Mouse (Mus musculus) bone marrow macrophage, adult 2 months (primary cell): ENCODE data around the gene Vmn1r21. TPM values are rescaled to one million over a fixed set of nuclear protein-coding genes. Genes with fewer than 3 reads are reported as not detected.

Experiments
- H3K27ac ChIP-seq: 2 replicates; pipeline ENCODE4 v1.5.1; 2012; ENCODE audit warnings: low read depth, low read length; ENCODE audit not compliant: insufficient read depth
- H3K4me1 ChIP-seq: 2 replicates; pipeline ENCODE4 v1.6.1; 2012; ENCODE audit warnings: low read length; ENCODE audit not compliant: control insufficient read depth, insufficient read depth
- H3K4me3 ChIP-seq: 2 replicates; pipeline ENCODE4 v1.5.1; 2012; ENCODE audit warnings: mild to moderate bottlenecking, low read length, moderate library complexity; ENCODE audit not compliant: insufficient read depth
- CTCF ChIP-seq: IDR thresholded peaks from 2 replicates; pipeline ENCODE4 v1.5.1; 2012; ENCODE audit warnings: low read depth, mild to moderate bottlenecking, low read length, moderate library complexity
- POLR2A ChIP-seq: IDR thresholded peaks from 2 replicates; pipeline ENCODE4 v1.6.1; 2012; ENCODE audit warnings: mild to moderate bottlenecking, low read depth, low read length, borderline replicate concordance
- polyA plus RNA-seq: library from polyadenylated mRNA; stranded (reverse); fragments of >200 nt; gene quantifications from 2 replicates; pipeline ENCODE4 v1.2.4, GENCODE M21; 2012; ENCODE audit not compliant: missing spikeins, insufficient read depth, insufficient read length

Vmn1r21 gene
- polyA plus RNA-seq, 1 experiment = not detected

DNA sequence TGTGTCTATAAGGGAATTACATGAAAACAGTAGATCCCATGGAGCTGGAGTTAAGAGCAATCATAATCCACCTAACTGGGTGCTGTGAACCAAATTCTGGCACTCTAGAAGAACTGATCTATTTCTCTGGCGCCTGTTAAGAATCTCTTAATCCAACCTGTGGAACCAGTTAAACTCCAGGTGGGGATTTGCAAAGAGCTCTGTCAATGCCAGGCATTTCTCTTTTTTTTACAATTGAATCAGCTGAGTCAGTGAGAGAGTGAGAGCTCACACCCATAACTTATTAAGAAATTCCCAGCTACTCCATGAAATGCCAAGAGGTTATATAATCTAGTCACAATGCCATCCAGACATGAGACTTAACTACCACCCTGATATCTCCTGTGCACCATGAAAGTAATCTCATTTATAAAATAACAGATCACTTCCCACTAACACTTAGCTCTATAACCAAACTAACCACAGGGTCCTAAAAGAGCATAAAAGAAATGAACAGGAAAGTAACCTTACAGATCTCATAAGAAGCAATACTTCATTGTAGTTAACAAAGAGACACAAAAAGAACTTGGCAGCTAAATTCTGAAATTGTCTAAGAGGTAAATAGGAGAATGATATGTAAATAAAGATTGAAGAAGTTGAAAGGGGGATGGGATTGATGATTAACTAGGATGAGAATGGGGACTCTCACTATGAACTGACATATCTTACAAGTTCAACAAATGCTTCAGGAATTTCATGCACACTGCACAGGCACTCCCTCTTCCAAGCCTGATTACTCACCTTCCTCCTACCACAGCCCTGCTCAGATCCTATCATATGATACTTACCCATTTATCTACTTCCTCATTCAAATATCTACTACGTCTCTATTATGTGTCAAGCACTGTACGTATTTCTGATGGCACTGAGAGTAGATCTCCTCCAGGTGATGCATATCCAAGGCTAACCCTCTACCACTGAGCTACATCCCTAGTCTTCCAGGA, 38.1 kb downstream of the Vmn1r21 start:
- Histone ChIP-seq H3K4me3 (no peak overlapping the region), H3K27ac (no peak overlapping the region), H3K4me1 (peaks cover 11% of the 10 kb centered on the region)
- TF ChIP-seq POLR2A (no peak), CTCF (no peak)

DNA sequence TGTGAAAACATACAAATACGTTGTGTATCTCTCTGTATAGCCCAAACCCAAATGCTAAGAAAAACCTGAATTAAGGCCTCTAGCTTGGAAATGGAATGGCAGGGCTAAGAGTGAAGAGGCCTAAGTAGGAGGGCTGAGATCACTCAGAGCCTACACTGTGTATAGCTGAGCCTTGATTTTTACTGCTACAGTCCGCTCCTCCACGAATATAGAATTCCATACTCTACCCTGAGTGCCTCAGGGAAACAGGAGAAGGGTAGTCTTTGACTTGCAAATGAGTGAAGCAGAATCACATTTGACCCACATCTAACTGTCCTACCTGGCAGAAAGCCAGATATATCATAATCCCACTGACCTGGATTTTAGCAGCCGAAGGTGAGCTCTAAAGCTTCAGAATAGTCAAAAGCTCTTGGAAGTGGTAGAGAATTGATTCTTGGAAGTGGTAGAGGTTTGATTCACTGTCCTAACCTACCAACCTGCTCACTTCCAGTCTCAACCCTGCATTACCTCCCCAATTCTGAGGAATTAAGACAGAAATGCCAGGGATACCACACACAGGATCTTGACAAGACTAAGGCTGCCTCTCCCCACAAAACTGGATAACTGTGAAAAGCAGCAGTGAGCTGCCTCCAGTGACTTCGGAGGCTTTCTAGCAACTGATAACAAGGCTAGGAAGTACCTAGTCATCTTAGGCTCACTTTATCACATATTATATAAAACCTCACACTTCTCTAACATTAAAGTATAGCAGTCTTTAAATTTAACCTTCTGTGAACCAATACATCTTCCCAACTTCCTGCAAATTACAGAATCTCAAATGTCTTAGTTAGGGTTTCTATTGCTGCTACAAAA, 44.7 kb downstream of the Vmn1r21 start:
- no peak for TF ChIP-seq CTCF
- no peak for TF ChIP-seq POLR2A
- Histone ChIP-seq H3K4me1 (peaks cover 4% of the 10 kb centered on the region; the same call in 1 of the 2 replicates), H3K27ac (no peak overlapping the region), H3K4me3 (no peak overlapping the region)

DNA sequence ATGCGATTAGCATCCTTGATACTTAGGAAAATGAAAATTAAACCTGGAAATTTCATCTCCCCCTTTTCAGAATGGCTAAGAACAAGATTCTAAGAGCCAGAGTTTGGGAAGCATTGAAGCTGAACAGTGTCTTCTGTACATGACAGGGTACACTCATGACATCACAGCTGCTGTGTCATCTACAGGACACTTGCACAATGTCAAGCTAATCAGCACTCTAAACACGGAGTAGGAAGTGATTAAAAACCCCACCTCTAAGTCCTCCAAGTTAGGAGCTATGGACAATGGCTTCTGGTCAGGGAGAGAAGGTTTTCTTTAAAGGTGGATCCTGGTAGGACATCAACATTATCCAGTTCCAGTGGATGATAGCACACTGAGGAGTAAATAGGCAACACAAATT, 47.0 kb downstream of the Vmn1r21 start:
- Histone ChIP-seq H3K4me1 (peaks cover 6% of the 10 kb centered on the region), H3K27ac (no peak overlapping the region), H3K4me3 (no peak overlapping the region)
- TF ChIP-seq POLR2A = no peak
- TF ChIP-seq CTCF = no peak

DNA sequence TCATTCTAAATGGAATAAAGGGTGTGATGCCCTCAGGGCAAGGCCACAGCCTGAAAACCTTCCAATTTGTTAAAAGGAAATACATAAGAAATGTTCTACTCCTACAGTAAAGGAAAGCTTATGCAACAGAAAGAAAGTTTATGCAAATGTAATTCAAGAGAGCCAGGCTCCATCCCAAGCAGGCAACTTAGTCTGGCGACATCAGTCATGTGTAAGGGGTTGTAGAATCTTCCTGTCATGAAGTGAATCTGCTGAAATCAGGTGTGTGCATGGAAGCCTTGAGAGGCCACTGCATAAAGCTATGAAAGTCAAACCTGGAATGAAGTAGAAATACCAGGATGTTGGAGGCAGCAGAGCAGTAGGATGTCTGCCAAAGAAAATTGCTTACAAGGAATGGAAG, 51.2 kb downstream of the Vmn1r21 start:
- no peak overlapping the region for H3K4me3 ChIP-seq
- no peak for TF ChIP-seq POLR2A
- no peak for TF ChIP-seq CTCF
- H3K4me1 ChIP-seq = peaks cover 17% of the 10 kb centered on the region
- H3K27ac ChIP-seq = no peak overlapping the region

DNA sequence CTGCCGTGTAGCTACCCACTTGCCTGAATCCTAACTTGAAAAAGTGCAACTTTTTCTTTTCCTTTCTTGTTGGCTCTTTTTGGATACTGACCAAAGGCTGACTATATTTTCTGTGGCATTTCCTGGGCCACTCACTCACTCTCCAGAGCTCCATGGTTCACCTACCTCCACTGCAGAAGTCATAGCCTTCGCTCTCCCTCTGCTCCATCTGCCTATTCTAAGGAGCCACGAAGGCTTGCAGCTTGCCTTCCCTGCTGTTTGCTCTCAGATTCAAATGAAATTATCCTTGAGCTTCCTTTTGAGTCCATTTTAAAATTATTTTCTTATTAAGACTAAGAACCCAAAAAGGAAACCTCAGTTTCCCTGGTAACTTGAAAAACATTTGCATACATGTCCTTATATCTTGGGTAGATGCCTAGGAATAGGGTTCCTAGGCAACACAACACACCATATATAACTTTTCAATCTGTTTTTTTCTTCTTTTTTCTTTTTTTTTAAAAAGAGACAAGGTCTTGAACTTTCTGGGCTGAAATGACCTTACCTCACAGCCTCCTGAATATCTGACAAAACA, 53.2 kb downstream of the Vmn1r21 start:
- Histone ChIP-seq H3K27ac (no peak overlapping the region), H3K4me1 (peaks cover 14% of the 10 kb centered on the region), H3K4me3 (no peak overlapping the region)
- no peak for TF ChIP-seq CTCF
- no peak for TF ChIP-seq POLR2A

DNA sequence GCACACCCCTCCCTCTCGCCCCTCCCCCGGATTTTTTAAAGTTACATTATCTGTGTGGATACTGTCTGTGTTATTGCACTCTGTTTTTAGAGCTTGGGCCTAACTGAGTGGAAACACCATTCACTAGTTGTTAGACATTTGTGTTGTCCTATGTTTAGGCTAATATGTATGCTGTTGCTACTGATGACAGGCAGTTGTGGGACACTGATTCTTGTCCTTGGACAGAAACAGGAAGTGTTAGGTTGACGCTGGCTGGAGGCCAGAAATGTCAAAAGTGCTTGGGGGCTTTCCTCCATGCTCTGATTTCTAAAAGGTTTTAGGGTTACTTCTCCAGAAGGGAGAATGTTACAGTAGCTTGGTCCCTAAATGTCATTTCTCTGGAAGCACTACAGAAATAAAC, 54.3 kb downstream of the Vmn1r21 start:
- Histone ChIP-seq H3K4me3 (no peak overlapping the region), H3K4me1 (peaks cover 14% of the 10 kb centered on the region), H3K27ac (no peak overlapping the region)
- TF ChIP-seq POLR2A = no peak
- TF ChIP-seq CTCF = no peak

Other genes with a start within 250 kb of the Vmn1r21 start
- 3.6 and 3.9 TPM in 2 replicates for gene Pyurf, start 158.3 kb downstream of the Vmn1r21 start, polyA plus RNA-seq
- 13.8 and 15.8 TPM in 2 replicates for gene Lancl2, start 147.8 kb downstream of the Vmn1r21 start, polyA plus RNA-seq
- 16.5 and 17.0 TPM in 2 replicates for gene Vopp1, start 25.2 kb downstream of the Vmn1r21 start, polyA plus RNA-seq
- not detected in 2 replicates for gene Vmn1r22, start 57.7 kb upstream of the Vmn1r21 start, polyA plus RNA-seq
- not detected in 2 replicates for gene Vmn1r23, start 76.5 kb upstream of the Vmn1r21 start, polyA plus RNA-seq
- gene Vmn1r24, start 111.2 kb upstream of the Vmn1r21 start, polyA plus RNA-seq = not detected in 2 replicates
- gene Vmn1r25, start 130.5 kb upstream of the Vmn1r21 start, polyA plus RNA-seq = not detected in 2 replicates
- gene Vmn1r26, start 164.8 kb upstream of the Vmn1r21 start, polyA plus RNA-seq = not detected in 2 replicates